Mouse (Mus musculus) lung, postnatal 36 days (tissue): ENCODE measurements at regions not wholly inside any gene's neighbourhood (a gene's known extent, or its start where the extent isn't known, plus 50 kb on each side); places are given as distances from the start of the nearest gene placed in this dataset.

Experiments
- DNase-seq: peaks from one replicate; pipeline ENCODE4 v3.0.0; 2022; ENCODE audit warnings: mixed read lengths

DNA sequence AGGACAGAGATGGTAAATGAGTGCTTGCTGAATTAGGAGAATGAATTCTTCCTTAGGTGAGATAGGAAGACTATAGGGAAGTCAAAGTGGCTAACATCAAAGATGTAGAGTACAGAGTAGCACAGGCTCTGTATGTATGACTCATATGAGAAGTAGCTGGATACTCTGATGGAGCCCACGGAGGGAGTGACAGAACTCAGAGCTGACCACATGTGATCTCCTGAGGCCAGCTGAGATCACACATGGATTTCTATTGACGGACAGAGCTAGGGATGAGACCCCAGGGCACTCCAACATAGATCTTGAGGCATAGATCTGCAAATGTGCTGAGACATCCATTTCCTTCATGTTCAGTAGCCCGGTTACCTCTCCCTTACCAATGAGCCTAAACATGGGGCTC, 66.0 kb downstream of the Cops8 start:
- no peak for DNase-seq

DNA sequence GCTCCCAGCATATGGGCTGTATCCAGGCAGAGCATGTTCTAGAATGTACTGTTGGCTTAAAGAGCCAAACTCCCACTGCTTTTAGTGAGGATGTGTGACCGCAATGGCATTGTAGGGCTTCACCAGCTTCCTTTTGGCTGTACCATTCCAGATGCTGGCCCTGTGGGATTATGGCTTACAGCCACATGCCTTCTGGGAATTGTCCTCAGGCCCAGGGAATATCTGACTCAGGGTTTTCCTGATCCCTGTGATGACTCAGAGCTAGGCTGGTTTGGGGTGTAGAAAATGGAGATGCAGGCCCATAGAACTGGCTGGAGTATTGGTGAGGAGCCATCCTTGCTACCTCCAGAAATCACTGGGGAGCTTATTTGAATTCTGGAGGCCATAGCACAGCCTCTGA, 66.5 kb downstream of the Cops8 start:
- no peak for DNase-seq

DNA sequence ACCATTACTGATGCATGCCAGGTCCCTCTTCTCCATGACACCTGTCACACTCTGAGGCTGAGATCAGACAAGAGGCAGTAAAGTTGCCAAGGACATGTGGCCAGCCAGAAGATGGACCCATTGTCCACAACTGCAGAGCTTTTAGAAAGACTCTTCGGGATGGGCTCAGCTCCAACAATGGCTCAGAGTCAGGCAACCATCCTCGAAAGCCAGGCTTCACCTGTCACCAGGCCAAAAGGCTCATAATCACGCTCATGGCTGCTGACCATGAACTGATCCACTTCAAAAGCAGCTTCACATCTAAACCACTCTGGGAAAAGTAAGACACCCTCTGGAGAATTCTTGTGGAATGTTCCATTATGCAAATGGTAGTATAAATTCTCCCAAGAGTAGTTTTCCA, 67.6 kb downstream of the Cops8 start:
- peak; percentile 17 for DNase-seq

DNA sequence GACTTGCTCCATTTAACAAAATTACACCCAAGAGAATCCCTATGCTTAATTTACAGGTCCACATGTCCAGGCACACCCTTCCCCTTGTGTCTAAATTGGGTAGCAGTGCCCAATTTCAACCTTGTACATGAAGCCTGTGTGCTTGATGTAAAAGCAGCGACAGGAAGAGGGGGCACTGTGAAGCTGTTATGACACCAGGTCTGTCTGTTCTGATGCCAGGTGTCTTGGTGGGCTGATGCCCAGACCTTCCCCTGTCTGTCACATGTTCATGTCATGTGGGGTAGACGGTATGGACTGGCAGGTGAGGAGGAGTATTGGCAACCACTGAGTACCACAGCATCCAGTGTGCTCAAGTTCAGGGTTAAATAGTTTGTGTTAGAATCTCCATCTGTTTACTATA, 71.0 kb downstream of the Cops8 start:
- no peak for DNase-seq

DNA sequence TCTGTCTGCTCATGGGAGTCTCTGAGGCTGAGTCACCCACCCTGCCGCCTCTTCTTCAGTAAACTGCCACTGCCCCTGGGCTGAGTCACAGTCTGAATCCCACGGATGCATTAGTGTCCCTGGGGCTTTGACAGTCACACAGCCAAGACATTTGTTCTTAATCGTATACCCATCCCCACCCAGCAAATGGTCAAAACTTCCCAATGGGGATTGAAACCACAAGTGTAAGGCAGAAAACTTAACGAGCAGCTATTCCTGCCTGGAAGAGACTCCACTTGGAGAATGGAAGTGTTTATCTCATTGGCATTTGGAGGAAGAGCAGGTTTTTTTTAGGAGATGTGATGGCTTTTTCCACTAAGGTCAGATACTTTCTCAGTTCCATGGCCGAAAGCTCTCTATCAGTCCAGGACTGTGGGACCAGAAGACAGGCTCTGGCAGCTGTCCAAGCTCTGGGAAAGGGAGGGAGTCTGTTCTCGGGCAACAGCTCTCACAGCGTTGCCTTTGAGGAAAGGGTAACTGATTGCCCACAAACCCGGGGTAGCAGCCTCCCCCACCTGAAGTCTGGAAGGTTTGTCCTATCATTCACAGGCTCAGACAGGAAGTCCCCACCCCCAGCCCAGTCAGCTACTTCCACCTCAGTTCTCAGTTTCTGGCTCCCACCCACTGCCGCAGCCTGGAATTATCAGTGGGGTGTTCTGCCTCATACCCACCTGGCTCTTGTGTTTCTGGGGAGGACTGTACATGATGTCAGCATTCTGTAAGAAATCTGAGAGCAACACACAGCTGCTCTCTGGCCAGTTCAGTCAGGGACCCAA, 73.6 kb downstream of the Cops8 start:
- peak; percentile 58 for DNase-seq

DNA sequence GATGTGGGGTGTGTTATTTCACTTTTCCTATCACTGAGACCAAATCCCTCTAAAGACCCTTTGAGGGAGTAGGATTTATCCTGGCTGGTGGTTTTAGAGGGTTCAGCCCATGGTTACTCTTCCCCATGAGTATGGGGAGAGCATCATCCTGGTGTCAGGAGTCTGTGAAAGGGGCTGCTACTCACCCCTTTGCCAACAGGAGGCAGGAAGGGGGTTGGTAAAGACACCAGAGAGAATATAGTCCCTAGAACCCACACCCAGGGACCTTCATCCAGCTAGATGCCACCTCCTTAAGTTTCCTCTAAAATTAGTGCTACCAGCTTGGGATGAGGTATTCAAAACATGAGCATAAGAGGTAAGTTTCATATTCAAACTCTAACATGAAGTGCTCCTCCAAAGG, 74.4 kb downstream of the Cops8 start:
- DNase-seq = no peak

DNA sequence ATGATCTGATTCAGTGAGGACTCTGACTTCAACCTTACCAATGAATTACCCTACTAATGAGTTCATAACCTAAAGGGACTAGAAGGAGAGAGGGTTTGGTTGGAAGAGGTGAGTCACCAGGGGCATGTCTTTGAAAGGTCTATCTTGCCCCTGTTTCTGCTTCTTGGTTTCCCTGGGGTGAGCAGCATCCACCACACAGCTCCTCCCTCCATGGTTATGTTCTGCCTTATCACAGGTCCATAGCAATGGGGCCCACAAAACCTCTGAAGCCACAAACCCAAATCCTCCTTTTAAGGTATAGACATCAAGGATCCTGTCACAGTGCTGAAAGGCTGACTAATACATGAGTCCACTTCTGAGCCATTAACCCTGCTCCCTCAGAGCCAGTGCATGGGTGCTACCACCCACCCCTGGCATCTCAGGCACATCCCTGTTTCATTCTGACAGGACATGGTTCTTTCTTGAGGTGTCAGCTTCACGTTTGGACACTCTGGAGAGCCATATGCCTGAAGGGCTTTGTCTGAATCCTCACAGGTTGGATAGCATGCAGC, 74.9 kb downstream of the Cops8 start:
- DNase-seq = no peak

DNA sequence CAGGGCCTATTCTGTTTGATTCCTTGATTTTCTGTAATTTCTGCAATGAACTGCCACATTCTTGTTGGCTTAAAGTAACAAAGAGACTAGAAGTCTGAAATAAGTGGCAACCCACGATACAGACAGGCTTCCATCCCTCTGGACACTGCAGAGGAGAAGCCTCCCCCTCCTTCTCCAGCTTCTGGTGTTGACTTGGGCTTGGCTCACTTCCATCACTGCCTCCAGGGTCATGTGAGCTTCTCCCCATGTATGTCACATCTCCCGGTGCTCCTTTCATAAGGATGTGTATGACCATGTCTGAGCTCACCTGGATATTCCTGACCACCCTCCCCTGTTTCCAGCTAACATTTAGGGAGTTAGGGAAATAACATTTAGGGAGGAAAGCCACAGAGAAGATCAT, 75.6 kb downstream of the Cops8 start:
- no peak for DNase-seq

DNA sequence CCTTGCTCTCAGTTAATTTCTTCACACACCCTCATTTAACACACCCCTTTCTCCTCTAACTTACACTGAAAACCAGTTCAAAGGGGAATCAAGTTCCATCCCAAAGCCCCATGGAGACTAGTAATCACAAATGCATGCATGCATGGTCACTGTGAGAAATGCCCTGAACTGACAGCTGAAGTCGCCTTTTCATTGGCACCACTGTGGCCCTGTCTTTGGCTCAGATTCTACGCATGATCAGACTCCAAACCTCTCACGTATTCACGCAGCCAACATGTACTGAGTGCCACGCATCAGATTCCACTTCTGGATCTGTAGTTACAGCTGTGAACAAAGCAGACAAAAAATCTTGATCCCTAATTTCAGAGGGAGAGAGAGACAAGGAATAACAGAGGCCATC, 85.3 kb downstream of the Cops8 start:
- no peak for DNase-seq

DNA sequence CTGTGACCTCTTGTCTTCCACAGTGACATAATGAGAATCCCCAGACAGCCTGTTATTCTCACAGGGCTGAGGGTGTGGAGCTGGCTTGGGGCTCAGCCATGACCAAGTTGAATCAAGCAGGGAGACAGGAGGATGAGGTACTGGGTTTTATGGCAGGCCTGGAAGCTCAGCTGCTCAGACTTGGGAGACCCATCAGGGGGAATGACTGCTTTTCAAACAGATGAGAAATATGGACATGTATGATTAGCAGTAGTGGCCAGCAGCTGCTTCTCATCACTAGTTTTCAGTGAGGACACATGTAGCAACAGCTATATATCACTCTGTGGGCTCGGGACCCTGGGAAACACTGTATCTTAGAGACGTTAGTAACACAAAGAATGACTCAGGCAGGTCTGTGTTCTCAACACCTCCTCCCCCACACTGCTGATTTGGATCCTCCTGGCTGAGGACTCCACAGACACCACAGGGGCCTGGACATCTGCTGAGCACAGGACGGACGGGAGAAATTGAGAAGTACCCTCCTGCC, 87.9 kb downstream of the Cops8 start:
- DNase-seq = peak; percentile 63

DNA sequence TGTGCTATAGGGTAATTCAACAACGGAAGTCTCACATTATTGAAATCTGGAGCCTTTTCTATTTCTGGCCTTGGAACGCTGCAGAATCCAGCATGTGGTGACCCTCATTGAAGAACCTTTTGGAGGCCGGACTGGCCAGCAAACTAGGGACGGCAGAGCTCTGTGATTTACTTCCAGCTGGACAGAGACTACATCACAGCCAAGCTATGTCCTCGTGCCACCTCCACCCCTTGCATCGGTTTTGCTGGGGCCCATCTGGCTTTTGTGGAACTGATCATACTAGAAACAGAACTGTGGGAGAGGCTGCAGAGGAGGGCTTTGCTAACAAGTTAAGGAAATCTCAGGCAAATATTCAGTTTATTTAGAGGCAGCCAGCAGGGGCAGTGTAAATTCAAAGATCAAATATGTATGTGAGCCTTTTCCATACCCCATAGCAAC, 88.4 kb downstream of the Cops8 start:
- DNase-seq = peak; percentile 49

DNA sequence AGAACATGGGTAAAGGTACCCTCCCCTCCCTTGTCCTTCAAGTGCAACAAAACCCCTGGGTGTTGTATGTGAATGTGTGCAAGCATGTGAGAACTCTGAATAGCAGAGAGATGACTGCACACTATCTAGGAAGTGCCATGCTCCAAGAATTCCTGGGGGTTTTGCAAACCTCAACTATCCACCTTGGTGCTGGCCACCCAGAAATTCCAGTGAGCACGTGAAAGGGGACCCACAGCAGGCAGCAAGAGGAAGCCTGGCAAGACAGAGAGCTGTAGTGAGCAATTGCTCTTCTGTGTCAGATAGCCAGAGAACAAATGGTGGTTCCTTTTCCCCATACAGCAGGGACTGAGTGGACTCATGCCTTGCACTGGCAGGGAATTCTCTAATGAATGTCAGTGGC, 90.1 kb downstream of the Cops8 start:
- DNase-seq = no peak

DNA sequence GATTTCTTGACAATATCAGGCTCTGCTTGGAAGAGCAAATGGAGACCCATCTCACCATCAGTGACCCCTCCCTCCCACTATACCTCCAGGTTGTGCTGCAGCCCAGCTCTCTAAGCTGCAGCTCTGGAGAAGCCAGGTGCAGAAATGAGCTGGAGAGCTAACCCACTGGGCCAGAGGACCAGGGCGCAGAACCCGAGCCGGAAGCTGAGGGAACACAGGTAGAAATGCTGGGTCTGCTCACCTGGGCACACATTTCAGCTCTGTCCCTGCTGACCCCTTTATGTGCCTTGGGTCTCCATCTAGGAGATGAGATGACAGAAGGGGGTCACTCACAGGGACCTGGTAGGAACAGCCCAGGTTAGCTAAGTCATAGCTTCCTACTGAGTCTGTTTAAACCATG, 92.0 kb downstream of the Cops8 start:
- DNase-seq = no peak

DNA sequence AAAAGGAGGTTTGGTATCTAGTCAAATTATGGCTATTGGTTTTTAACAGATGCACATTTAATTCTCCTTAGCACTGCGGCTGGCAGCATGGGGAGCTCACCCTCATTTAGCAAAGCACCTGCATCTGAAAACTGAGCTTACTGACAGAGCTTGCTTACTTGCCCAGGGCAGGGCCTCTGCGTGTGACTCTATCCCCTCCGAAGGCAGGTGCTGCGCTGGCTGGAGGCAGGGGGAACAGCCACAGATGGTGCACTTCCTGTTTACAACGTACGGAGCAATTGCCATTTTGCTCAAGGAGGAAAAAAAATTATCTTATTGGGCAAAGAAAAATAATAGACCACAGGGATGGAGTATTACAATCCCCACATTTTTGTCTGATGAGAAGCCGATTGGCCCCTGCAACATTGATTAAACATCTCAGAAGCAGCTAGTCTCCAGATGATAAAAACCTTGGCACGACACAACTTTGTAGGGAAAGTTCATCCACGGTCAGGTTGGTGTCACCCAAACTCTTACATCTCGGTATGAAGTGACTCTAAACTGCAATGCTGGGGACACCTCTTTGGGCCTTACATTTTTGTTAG, 92.5 kb downstream of the Cops8 start:
- DNase-seq = no peak

DNA sequence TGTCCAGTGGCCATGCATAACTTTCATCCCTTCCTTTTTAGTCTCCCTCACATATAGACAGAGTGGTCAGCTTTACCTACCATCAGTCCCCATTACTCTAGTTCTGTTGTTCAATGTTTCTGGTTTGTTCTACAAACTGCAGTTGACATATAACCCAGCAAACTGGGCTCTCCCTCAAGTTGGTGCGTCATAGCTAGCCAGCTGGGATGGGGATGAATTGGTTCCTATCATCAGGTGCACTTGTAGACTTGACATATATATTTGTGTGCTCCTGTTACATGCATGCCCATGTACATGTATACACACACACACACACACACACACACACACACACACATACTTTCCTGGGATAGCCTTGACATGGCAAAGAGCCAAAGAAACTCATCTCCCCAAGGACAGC, 93.2 kb downstream of the Cops8 start:
- no peak for DNase-seq

DNA sequence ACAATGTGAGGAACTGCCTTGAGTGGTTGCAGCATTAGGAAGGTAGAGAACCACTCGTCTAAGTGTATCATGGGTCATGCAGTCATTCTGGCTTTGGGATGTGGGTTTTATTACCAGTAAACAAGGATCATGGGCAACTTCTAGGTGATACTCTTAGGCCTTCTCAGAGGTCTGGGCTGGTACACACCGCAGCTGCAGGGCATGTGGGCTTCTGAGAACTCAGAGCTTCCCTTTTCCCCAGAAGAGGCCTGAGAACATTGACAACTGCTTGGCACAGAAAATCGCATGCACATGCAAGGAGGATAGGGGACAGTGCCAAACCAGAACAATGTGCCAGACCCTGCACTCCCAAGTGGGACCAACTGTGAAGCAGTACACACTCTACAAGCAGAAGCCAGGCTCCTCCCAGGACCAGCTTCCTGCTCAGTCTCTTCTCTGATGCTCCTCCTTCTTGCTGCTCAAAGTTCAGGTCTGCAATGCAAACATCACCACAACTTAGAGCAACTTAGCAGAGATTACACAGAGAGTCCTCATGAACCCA, 94.3 kb downstream of the Cops8 start:
- peak; percentile 13 for DNase-seq

DNA sequence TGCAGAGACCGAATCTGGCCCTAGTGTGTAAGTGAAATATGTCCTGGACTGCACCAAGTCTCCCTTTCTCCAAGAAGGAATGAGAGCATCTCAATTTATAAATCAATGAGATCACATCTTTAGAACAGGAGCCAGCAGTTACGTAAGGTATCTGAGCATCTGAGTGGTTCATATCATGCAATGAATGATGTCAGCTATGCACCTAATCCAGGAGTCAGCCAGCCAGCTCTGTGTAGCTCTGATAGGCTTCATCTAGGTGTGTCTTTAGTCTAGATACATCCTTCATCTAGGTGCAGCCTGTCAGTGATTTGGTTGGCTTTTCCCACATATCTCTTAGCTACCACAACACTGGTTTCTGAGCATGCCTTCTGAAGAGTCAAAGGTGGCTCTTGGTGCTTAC, 95.8 kb downstream of the Cops8 start:
- DNase-seq = no peak

DNA sequence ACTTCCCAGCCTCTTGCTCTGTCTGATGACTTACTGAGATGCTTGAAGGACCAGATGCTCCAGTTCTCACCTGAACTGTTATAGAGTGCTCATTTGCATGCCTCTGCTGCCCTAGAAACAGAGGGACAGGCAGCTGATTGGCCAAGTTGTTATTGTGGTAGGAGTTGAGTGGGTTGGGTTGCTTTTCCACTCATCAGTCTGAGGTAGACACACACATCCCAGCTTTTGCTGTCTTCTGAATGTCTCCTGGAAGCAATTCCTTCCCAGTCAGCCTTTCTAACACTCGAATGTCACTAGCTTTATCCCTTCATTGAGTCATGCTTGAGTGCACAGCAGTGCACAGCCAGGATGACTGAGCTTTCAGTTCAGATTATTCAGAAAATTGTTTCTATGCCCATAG, 99.0 kb downstream of the Cops8 start:
- no peak for DNase-seq

DNA sequence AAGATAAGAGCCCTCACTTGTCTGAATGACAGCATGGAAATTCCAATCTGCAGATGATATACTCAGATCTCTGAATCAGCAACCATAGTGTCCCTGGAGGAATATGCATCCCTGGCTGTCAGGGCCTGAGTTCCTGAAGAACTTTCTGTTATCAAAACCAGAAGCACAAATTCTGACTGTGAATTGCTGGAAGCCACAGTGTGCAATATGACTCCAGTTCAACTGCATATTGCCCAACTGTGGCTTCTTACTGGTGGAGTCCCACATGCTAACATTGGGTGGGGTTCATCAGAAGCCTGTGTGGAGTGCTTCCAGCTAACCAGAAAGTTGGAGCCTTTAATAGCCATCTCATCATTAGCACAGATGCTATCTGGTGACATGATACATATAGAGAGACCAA, 103.6 kb downstream of the Cops8 start:
- DNase-seq = no peak

DNA sequence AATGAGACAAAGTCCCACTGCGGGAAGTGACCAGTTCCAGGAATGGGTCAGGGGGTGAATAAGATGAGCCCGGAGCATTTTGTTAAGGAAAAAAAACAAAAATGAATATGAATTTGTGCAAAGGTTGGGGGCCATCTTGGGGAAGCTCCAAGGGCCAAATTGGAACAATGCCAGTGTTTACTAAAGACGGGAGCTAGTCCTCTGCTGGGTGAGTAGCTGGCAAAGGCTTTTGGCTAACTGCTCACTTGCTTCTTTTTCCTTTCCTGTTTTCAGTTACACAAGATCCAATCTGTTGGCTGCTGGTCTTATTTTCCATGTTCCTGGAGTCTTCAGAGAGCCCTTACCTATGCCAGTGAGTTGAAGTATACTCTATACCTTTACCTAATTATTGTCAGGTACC, 107.0 kb downstream of the Cops8 start:
- peak; percentile 44 for DNase-seq

DNA sequence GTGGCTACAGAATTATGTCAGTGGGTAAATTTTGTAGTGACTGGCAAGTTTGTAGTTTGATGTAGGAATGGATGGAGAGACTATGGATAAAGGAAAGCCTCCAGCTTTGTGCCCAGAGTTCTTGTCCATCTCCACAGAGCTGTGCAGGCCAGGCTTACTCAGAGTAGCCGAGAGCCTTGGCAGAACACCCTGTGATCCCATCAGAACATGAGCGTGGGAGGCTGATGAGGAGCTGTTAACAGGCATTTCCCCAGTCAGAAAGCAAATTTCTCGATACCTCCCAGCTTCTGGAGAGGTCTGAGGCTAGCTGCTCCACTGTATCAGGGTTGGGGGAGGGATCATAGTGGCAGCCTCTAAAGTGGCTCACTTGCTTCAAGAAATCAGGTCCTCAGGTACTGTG, 107.8 kb downstream of the Cops8 start:
- peak; percentile 63 for DNase-seq

DNA sequence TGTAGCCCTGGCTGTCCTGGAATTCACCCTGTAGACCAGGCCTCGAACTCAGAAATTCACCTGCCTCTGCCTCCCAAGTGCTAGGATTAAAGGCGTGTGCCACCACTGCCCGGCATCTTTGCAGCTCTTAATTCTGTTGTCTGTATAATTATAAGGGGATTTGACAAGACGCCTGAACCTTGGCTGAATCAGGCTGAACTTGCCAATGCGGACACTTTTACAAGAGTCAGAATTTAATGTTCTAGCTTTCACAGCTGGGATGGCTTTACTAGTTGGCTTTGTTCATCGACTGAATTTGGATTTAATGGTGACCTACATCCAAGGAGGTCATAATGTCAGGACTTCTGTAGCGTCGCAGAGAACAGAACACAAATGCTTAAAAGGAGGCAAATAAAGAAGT, 108.3 kb downstream of the Cops8 start:
- no peak for DNase-seq
